Mouse (Mus musculus): ENCODE data around the gene Mknk2. TPM values are rescaled to one million over a fixed set of nuclear protein-coding genes. Genes with fewer than 3 reads are reported as not detected.
A peak's percentile ranks its signal among the peaks of the same experiment; 100 is the strongest.

Mknk2 gene
- polyA plus RNA-seq, 1 experiment from 2014 or later, result 122 TPM

- no peak overlapping the region for H3K27ac ChIP-seq
- no peak for ATAC-seq (ENCODE audit: insufficient number of reproducible peaks, insufficient read depth, low FRiP score, low TSS enrichment, low read depth)
- H3K36me3 ChIP-seq, result peaks cover 78% of the 10 kb centered on the region
- no peak overlapping the region for H3K4me3 ChIP-seq (replicated peaks)
- H3K4me1 ChIP-seq (replicated peaks), result no peaks in the 10 kb centered on the region
- H3K4me2 ChIP-seq, result no peak overlapping the region
- H3K9ac ChIP-seq (replicated peaks), result no peak overlapping the region
- no peaks in the 10 kb centered on the region for H3K27me3 ChIP-seq
- WGBS, result 50% methylated on average over 5 of the region's 5 CpGs
- H3K9me3 ChIP-seq, result no peaks in the 10 kb centered on the region
Measured at GRCm38 (mm10) chr10:80687850-80688249, 9.9 kb upstream of the Mknk2 start.

- peaks cover 76% of the 10 kb centered on the region for H3K36me3 ChIP-seq
- no peak for ATAC-seq (ENCODE audit: insufficient number of reproducible peaks, insufficient read depth, low FRiP score, low TSS enrichment, low read depth)
Measured at GRCm38 (mm10) chr10:80686617-80687016, 8.7 kb upstream of the Mknk2 start.

GRCm38 (mm10) chr10:80684984-80685383 lies 7.1 kb upstream of the Mknk2 start:
- H3K9ac ChIP-seq (replicated peaks), result no peak overlapping the region
- H3K4me1 ChIP-seq (replicated peaks), result no peaks in the 10 kb centered on the region
- peaks cover 60% of the 10 kb centered on the region for H3K36me3 ChIP-seq
- H3K4me2 ChIP-seq, result no peak overlapping the region
- 87% methylated on average over 4 of the region's 4 CpGs for WGBS
- no peak overlapping the region for H3K4me3 ChIP-seq (replicated peaks)
- no peak overlapping the region for H3K27ac ChIP-seq
- H3K27me3 ChIP-seq, result no peaks in the 10 kb centered on the region
- no peak for ATAC-seq (ENCODE audit: insufficient number of reproducible peaks, insufficient read depth, low FRiP score, low TSS enrichment, low read depth)
- no peaks in the 10 kb centered on the region for H3K9me3 ChIP-seq

More at GRCm38 (mm10) chr10:80686617-80687016, 8.7 kb upstream of the Mknk2 start:
- Histone ChIP-seq H3K27ac (no peak overlapping the region), H3K9me3 (no peaks in the 10 kb centered on the region), H3K4me3 (replicated peaks) (no peak overlapping the region), H3K4me1 (replicated peaks) (no peaks in the 10 kb centered on the region), H3K4me2 (no peak overlapping the region), H3K9ac (replicated peaks) (no peak overlapping the region), H3K27me3 (no peaks in the 10 kb centered on the region)
- WGBS, result 89% methylated on average over 3 of the region's 3 CpGs

- no peak overlapping the region for H3K27ac ChIP-seq
- WGBS, result 51% methylated on average over 6 of the region's 6 CpGs
- H3K36me3 ChIP-seq, result peaks cover 52% of the 10 kb centered on the region
- no peaks in the 10 kb centered on the region for H3K27me3 ChIP-seq
- no peak for ATAC-seq (ENCODE audit: insufficient number of reproducible peaks, insufficient read depth, low FRiP score, low TSS enrichment, low read depth)
- H3K4me2 ChIP-seq, result no peak overlapping the region
- H3K4me1 ChIP-seq (replicated peaks), result peaks cover 2% of the 10 kb centered on the region; the same call in 1 of the 2 replicates
- no peaks in the 10 kb centered on the region for H3K9me3 ChIP-seq
- no peak overlapping the region for H3K9ac ChIP-seq (replicated peaks)
- no peak overlapping the region for H3K4me3 ChIP-seq (replicated peaks)
Measured at GRCm38 (mm10) chr10:80684214-80684613, 6.3 kb upstream of the Mknk2 start.

- Histone ChIP-seq H3K27me3 (no peaks in the 10 kb centered on the region), H3K4me2 (no peak overlapping the region), H3K4me3 (replicated peaks) (no peak overlapping the region), H3K27ac (no peak overlapping the region), H3K9me3 (no peaks in the 10 kb centered on the region), H3K9ac (replicated peaks) (no peak overlapping the region), H3K36me3 (peaks cover 49% of the 10 kb centered on the region), H3K4me1 (replicated peaks) (peaks cover 8% of the 10 kb centered on the region)
- no peak for ATAC-seq (ENCODE audit: insufficient number of reproducible peaks, insufficient read depth, low FRiP score, low TSS enrichment, low read depth)
- WGBS, result 93% methylated on average over 1 of the region's 1 CpGs
Measured at GRCm38 (mm10) chr10:80683647-80684046, 5.7 kb upstream of the Mknk2 start.

- Histone ChIP-seq H3K9me3 (no peaks in the 10 kb centered on the region), H3K27ac (no peak overlapping the region), H3K4me3 (replicated peaks) (no peak overlapping the region), H3K27me3 (no peaks in the 10 kb centered on the region), H3K9ac (replicated peaks) (no peak overlapping the region), H3K4me2 (no peak overlapping the region), H3K36me3 (peaks cover 36% of the 10 kb centered on the region), H3K4me1 (replicated peaks) (peaks cover 24% of the 10 kb centered on the region)
- no peak for ATAC-seq (ENCODE audit: insufficient number of reproducible peaks, insufficient read depth, low FRiP score, low TSS enrichment, low read depth)
- 92% methylated on average over 6 of the region's 6 CpGs for WGBS
Measured at GRCm38 (mm10) chr10:80682003-80682402, 4.1 kb upstream of the Mknk2 start.

GRCm38 (mm10) chr10:80680260-80680696 lies 2.4 kb upstream of the Mknk2 start:
- Histone ChIP-seq H3K9me3 (no peaks in the 10 kb centered on the region), H3K36me3 (peaks cover 19% of the 10 kb centered on the region), H3K4me3 (replicated peaks) (no peak overlapping the region), H3K4me1 (replicated peaks) (peaks cover 28% of the 10 kb centered on the region), H3K27me3 (no peaks in the 10 kb centered on the region), H3K27ac (no peak overlapping the region), H3K4me2 (no peak overlapping the region), H3K9ac (replicated peaks) (no peak overlapping the region)
- WGBS, result 76% methylated on average over 2 of the region's 2 CpGs
- ATAC-seq (ENCODE audit: insufficient number of reproducible peaks, insufficient read depth, low FRiP score, low TSS enrichment, low read depth), result no peak

GRCm38 (mm10) chr10:80679556-80680259 lies 1.8 kb upstream of the Mknk2 start:
- Histone ChIP-seq H3K9ac (replicated peaks) (no peak overlapping the region), H3K4me1 (replicated peaks) (peaks cover 33% of the 10 kb centered on the region), H3K27me3 (no peaks in the 10 kb centered on the region), H3K36me3 (peaks cover 16% of the 10 kb centered on the region), H3K4me3 (replicated peaks) (no peak overlapping the region), H3K4me2 (no peak overlapping the region), H3K9me3 (no peaks in the 10 kb centered on the region), H3K27ac (no peak overlapping the region; the same call in 1 of the 2 replicates)
- ATAC-seq (ENCODE audit: insufficient number of reproducible peaks, insufficient read depth, low FRiP score, low TSS enrichment, low read depth), result no peak
- 57% methylated on average over 9 of the region's 9 CpGs for WGBS

- Histone ChIP-seq H3K4me3 (replicated peaks) (no peak overlapping the region), H3K9ac (replicated peaks) (no peak overlapping the region), H3K9me3 (no peaks in the 10 kb centered on the region), H3K4me1 (replicated peaks) (peaks cover 42% of the 10 kb centered on the region), H3K27ac (peak overlapping the region; percentile 98), H3K36me3 (peaks cover 14% of the 10 kb centered on the region), H3K4me2 (peak overlapping the region; percentile 87), H3K27me3 (no peaks in the 10 kb centered on the region)
- 58% methylated on average over 10 of the region's 10 CpGs for WGBS
- no peak for ATAC-seq (ENCODE audit: insufficient number of reproducible peaks, insufficient read depth, low FRiP score, low TSS enrichment, low read depth)
Measured at GRCm38 (mm10) chr10:80678601-80679377, 877 bp upstream of the Mknk2 start.

- Histone ChIP-seq H3K27ac (peak overlapping the region; percentile 98), H3K9ac (replicated peaks) (peak overlapping the region; percentile 75), H3K27me3 (no peaks in the 10 kb centered on the region), H3K4me3 (replicated peaks) (peak overlapping the region; percentile 98), H3K4me2 (peak overlapping the region; percentile 87), H3K4me1 (replicated peaks) (peaks cover 57% of the 10 kb centered on the region), H3K9me3 (no peaks in the 10 kb centered on the region), H3K36me3 (peaks cover 19% of the 10 kb centered on the region; the same call in 1 of the 2 replicates)
- ATAC-seq (ENCODE audit: insufficient number of reproducible peaks, insufficient read depth, low FRiP score, low TSS enrichment, low read depth), result no peak
- WGBS, result 33% methylated on average over 9 of the region's 9 CpGs
Measured at GRCm38 (mm10) chr10:80677128-80677875, 610 bp downstream of the Mknk2 start.
